Mouse (Mus musculus): Measurements from ENCODE around the gene Sumo1. TPM values are rescaled to one million over a fixed set of nuclear protein-coding genes. Genes with fewer than 3 reads are reported as not detected.

The Sumo1 gene
- total RNA-seq, 2 experiments from 2014 or later, result 124 to 128 TPM

DNA sequence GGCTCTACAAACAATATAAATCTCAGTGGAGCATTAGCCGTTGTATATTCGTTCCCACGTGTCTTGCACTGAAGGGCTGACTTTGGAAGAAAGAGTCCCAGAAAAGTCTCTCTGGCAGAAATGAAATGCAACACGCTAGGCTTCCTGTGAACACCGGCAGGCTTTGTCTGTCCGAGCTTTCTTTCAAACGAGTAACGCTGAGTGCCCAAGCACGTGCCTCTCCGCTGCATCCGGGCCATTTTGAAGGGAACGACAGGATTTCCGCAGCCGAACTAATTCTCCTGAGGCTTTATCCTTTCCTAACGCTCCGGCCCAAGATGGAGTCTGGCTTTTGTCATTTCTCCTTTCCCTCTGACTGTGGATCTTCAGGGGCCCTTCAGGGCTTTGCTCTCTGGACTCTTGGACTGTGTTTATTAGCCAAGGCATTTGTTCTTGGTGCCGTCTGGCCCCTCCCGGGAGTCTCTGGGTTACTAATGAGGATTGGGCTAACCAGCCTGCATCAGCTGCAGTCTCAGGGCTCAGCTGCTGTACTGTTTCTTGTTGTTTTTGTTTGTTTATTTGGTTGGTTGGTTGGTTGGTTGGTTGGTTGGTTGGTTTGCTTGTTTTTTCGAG lies 130.0 kb downstream of the Sumo1 start:
- no peak overlapping the region for H3K27ac ChIP-seq
- DNase-seq (ENCODE audit: extremely low spot score in 1 of 2, low spot score in 2 of 2), result no peak
- no peak for TF ChIP-seq CTCF (IDR thresholded peaks at IDR 0.05)
- intact Hi-C loops (cut with DNase I), result no loop called here
- H3K4me3 ChIP-seq, result no peak overlapping the region

DNA sequence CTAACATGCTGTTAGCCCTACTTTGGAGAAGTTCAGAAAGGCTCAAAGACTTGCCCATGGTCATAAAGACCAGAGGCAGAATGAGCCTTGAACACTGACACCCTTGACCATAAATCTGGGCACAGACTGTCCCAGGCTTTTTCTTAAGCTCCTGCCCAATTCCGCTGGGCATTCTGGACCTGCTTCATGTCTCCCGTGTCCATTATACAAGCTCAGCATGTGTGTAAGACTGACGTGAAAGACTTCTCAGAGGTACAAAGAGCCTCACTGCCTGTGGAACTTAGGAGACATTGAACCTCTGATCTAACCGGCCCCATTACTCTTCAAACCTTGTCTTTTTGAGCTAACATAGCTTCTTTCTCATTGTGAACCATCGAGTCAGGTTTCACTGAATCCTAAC lies 132.3 kb downstream of the Sumo1 start:
- DNase-seq (ENCODE audit: extremely low spot score in 1 of 2, low spot score in 2 of 2), result no peak
- no peak for TF ChIP-seq CTCF (IDR thresholded peaks at IDR 0.05)
- H3K4me3 ChIP-seq, result no peak overlapping the region
- intact Hi-C loops (cut with DNase I), result no loop called here
- no peak overlapping the region for H3K27ac ChIP-seq

Other genes starting within 250 kb of the Sumo1 start
- 1 to 10 TPM; 5.0 to 7.9 TPM for gene Fzd7, start 188.4 kb downstream of the Sumo1 start, total RNA-seq (2021)
- gene Gm973, start 154.6 kb downstream of the Sumo1 start, total RNA-seq (2021), result 10 to 100 TPM in 1 of 2 experiments, 1 to 10 TPM in 1; 9.1 to 14.9 TPM
- 10 to 100 TPM; 50.7 to 51.3 TPM for gene Nop58, start 14.1 kb upstream of the Sumo1 start, total RNA-seq (2021)
- 100 to 1,000 TPM in 1 of 2 experiments, 10 to 100 TPM in 1; 99.9 to 100 TPM for gene Bmpr2, start 92.6 kb upstream of the Sumo1 start, total RNA-seq (2021)
- gene Fam117b, start 242.2 kb upstream of the Sumo1 start, total RNA-seq (2021), result 10 to 100 TPM; 52.0 to 56.5 TPM

Data from left cerebral cortex, adult 2 months (tissue).